Mouse (Mus musculus): ENCODE measurements around the gene Gm20388.
"Not testable (repeated sequence)": the region's sequence is repeated elsewhere in the genome, so short reads cannot be mapped to it uniquely, and the experiment has no call there.

Gene Gm20388

DNA sequence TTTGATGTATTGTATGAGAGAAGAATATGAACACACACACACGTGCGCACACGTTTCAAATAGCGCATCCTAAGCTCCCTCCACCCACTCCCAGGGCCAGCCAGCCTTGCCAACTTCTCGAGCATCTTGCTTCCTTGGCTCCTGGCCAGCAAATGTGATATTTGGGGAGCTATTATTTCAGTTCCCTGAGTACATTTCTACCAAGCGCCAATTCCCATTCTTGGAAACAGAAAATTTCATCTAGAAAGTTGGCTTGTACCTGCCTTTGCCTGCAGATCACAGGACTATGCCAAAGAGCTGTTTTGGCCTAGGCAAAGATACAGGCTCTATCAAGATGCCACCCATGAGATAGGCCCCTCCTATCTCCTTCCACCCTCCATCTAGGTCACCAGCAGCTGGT lies 2644.1 kb downstream of the Gm20388 start:
- peak in 1 of 2 experiments; percentile 79 for DNase-seq (ENCODE audit: low spot score in 2 of 2)

DNA sequence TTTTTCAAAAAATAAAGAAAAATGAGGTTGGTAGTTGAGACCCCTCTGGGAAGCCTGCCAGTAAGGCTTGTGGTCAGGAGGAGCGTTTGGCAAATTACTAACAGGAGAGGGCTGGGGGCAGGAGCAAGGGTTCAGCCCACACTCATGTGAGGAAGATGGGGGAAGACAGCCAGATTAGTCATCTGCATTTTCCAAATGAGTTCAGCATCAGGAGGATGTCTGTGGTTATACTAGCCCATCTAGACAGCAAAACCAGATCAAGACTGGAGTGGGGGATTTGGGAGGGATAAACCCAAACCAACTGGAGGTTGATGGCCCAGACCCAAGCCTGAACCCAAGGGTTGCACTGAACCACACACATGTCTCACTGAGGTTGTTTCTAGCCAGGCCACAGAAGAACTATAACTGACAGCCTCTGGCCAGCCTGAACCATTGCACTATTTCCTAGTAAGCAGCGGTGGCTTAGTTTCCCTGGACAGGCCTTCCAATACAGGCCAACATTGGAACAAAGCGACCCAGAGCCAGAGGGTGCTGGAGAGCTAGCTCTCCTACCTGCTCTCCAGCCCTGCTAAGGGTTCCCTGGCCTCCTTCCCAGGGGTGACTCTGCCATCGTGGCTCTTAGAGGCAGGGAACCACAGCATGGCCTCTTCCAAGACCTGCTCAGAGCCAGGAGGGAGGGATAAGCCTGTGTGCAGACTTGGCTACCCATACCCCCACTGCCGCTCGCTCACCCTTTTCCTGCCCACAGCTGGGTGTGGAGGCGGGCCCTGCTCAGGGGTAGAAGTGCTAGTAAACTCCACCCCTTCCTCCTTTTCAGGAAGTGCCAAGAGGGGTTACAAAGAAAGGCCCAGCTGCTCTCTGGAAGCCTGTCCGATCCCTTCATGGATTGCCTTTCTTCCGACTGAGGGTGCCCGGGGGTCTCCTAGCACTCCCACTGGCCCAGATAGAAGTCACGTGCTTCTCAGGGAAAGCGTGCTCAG lies 2645.7 kb downstream of the Gm20388 start:
- DNase-seq (ENCODE audit: low spot score in 2 of 2): no peak

DNA sequence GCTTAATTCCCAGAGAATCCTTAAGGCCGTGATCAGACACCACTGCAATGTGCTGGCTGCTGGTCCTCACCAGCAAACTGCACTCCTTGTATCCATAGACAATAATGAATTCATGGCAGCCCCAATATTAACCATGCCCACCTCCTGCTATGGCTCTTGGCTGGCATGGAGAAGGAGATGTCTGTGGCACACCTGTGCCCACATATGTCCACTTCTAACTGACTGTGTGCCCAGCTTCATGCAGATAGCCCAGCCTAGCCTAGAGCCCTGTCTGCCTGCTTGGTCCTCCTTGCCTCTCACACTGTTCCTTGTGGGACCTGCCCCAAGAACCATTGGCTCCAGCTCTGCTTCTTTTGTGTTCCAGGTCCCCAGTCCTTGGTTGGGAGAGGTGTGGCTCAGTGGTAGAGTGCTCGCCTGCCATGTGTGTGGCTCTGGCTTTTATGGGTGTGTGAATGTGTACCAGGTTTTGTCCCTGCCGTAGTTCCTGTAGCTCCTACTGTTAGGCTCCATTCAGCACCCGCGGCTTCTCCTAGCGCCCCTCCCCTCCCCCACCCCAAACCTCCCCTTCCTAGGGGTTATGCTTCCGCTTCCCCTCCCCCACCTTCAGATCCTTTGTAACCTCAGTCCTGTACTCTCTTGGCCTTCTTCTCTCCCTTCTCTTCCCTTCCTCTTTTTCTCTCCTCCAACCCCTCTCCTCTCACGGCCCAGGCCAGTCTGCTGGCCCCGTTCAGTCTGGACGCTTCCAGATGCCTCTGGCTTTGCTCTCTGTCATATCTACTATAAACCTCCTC lies 2646.8 kb downstream of the Gm20388 start:
- no peak for DNase-seq (ENCODE audit: low spot score in 2 of 2)

DNA sequence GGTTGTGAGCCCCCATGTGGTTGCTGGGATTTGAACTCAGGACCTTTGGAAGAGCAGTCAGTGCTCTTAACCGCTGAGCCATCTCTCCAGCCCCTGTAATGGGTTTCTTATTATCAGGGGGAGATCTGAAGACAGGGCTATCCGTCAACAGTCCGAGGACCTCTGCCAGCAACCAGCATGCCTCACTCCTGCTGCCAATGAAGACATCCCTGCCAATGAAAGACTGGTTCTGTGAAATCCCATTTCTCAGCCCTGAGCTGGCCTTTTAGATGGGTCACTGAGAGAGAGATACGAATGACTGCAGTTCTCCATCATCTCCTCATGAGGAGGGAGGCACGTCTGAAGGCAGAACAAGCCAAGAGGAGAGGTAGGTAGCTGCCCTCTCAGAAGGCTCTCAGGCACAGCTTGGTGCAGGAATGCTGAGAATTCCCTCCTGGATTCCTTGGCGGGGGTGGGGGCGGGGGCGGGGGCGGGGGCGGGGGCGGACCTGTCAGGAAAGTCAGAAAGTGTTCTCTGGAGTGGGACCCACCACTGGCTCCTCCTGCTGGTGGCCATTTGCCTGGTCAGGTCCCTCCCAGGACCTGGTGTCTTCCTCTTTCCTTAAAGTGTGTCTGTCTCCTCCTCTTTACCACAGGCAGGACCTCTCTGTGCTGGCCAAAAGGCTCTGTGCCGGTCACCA lies 2648.2 kb downstream of the Gm20388 start:
- DNase-seq (ENCODE audit: low spot score in 2 of 2): no peak

DNA sequence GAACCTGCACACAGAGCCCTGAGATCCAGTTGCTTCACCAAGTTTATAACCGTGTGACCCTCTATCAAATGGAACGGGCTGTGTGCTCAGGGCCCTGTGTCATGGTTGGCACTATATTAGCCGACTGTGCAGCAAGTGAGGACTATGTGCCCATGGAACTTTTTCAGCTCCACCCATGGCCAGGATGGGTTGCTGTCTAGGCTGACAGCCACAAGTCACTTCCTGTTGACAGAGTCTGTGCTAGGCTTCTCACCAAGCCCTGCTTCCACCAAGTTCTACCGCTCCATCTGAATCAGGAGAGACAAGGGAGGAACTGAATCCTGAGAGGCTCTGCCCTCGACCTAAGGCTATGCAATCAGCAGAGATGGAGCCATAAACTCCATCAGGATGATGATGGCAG lies 2650.6 kb downstream of the Gm20388 start:
- DNase-seq (ENCODE audit: low spot score in 2 of 2): no peak

DNA sequence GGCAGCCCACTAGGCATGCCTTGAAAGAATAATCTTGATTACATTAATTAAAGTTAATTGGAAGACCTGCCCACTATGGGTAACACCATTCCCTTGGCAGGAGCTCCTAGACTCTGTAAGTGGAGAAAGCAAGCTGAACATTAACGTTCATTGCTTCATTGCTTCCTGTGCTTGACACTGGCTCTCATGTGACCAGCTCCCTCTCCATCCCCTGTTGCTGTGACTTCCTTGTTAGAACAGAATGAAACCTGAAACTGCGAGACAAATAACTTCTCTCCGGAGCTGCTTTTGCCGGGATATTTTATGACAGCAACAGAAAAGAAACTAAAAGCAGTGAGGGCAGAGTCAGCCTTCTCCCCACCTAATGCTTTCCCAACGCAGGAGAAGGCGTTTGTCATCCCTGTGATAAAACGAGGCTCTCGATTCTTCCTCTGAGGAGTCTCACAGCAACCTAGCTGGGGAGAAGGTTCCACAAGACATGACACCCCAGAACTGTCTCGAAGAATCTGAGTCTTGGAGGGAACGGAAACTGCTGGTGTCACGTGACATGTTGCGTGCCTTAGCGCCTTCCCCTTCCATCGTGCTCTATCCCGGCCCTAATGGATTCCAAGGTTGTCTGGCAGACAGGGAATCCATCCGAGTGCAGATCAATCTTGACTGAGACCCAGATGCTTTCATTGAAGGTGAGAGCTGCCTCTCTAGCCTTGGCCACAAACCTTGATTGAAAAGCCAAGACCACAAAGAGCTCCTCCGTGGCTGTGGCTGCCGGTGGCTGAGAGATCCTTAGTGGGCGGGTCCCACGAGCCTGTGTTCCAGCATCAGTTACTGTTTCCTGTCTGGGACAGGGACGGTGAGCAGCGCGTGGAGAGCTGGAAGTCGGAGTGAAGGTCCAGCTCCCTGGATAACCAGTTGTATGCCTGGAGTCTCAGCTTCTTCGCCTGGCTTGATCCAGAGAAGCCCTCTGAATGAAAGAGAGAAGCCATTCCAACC lies 2654.0 kb downstream of the Gm20388 start:
- DNase-seq (ENCODE audit: low spot score in 2 of 2): no peak

DNA sequence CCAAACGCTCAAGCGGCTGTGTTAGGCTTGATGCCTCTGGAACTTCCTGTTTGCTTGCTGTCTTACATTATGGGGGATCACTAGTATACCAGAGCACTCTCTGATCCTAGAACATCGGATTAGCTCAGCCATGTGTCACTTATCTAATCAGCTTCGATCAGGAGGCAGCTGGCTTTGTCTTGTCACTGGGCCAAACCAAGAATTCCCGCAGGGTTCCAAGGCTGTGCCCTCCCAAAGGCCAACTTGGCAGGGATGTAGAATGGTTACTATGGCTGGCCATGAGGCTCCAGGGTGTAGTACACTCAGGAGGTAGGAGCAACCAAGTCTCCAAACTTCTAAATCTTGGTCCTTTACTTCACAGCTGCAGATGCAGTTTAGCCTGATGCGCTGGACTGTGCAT lies 2656.1 kb downstream of the Gm20388 start:
- no peak for DNase-seq (ENCODE audit: low spot score in 2 of 2)

DNA sequence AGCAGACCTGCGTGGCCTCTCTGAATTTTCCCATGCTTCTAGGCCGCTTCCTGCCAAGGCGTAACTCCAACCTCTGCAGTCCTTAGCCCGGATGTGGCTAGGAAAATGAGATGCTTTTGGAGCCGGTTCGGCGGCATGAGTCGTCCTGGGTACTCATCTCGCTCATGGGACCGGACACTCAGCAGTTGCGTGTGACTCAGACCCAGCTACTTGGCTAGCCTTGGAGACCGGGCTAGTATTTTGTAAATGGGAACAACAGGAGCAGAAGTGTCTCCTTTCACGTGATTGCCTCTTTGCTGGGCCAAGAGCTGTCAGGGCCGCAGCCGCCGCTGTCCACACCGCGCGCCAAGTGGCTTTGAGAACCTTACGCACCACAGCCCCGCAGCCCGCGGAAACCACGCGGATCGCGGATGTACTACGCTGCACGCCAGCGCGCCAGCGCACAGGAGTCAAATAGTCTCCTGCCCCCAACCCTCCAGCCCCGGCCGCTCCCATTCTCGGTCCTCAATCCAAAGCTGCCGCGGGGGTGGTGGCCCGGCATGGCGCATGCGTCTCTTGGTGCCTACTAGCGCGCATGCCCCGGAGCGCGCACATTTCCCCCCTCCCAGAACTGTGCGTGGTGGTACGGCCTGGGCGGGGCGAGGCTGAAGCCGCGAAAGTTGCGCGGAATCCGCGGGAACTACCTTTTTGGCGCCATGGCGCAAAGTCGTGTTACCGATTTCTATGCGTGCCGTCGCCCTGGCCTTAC lies 2656.9 kb downstream of the Gm20388 start, which contains the start of gene Cdt1:
TSS of gene Cdt1 (plus strand) at position 655 of the 748 bp plus-strand sequence.
- peak; percentile 89 to 96 for DNase-seq (ENCODE audit: low spot score in 2 of 2)

DNA sequence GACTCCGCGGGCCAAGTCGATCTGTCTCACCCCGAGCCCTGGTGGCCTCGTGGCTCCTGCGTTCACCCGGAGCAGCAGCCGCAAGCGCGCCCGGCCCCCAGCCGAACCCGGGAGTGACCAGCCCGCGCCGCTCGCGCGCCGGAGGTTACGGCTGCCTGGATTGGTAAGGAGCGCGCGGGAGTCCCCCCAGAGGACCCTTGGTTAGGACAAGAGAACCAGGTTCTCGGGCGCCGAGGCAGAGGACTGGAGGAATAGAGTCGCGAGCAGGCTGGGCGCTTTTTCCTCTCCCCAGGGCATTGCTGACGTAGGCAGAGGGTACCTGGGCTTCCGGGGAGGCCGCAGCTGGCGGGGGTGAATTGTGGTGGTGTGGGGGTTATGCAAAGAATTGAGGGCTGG lies 2657.5 kb downstream of the Gm20388 start:
- no peak for DNase-seq (ENCODE audit: low spot score in 2 of 2)

DNA sequence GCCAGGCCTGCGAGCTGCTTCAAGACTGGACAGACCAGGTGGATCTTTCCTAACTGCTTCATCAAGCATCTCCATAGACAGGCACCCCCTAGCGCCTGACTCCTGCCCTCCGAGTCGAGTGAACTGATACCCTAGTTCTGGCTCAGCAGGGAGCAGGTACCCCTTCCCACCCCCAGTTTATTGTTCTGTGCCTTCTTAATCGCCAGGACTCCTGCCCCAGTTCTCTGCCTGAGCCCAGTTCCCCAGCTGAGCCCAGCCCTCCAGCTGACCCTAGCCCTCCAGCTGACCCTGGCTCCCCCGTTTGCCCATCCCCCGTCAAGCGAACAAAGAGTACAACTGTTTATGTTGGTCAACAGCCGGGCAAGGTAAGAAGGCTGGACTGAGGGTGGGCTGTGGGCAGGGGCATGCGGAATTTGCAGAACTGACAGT lies 2658.3 kb downstream of the Gm20388 start:
- no peak for DNase-seq (ENCODE audit: low spot score in 2 of 2)

DNA sequence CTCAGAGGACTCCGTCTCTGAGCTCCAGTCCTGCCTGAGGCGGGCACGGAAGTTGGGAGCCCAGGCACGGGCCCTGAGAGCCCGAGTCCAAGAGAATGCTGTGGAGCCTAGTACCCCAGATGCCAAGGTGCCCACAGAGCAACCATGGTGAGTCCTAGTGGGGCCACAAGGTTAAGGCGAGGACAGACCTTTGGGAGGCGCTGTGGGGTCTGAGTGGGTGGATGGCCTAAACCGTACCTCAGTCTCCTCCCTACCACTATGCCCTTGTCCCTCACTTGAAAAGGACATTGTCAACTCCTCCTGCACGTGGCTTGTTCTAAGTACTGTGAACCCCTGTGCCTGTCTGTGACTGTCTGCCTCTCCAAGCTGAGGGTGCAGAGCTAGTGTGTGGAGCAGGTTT lies 2658.7 kb downstream of the Gm20388 start:
- DNase-seq (ENCODE audit: low spot score in 2 of 2): no peak

DNA sequence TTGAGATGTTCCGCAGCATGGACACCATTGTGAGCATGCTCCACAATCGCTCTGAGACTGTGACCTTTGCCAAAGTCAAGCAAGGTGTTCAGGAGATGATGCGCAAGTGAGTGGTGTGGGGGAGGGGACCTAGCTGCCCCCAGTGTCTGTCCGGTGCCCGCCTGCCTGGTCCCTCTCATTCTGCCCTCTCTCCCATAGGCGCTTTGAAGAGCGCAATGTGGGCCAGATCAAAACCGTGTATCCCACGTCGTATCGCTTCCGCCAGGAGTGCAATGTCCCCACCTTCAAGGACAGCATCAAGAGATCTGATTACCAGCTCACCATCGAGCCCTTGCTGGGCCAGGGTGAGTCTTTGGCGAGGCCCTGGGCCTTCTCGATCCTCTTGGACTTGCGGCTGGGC lies 2659.4 kb downstream of the Gm20388 start:
- DNase-seq (ENCODE audit: low spot score in 2 of 2): no peak

DNA sequence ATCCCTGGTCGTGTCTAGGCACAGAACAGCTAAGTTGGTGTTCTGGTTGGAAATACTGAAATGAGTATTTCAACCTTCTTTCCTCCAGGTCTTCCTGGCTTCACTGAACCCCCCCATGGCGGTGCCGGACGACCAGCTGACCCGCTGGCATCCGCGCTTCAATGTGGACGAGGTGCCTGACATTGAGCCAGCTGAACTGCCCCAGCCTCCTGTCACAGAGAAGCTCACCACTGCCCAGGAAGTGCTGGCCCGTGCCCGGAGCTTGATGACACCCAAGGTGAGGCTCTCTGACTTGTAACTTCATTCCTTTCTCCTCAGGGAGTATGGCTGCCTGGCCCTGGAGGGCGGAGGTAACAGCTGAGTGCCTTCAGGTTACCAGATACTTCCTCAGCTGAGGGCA lies 2660.5 kb downstream of the Gm20388 start:
- no peak for DNase-seq (ENCODE audit: low spot score in 2 of 2)

DNA sequence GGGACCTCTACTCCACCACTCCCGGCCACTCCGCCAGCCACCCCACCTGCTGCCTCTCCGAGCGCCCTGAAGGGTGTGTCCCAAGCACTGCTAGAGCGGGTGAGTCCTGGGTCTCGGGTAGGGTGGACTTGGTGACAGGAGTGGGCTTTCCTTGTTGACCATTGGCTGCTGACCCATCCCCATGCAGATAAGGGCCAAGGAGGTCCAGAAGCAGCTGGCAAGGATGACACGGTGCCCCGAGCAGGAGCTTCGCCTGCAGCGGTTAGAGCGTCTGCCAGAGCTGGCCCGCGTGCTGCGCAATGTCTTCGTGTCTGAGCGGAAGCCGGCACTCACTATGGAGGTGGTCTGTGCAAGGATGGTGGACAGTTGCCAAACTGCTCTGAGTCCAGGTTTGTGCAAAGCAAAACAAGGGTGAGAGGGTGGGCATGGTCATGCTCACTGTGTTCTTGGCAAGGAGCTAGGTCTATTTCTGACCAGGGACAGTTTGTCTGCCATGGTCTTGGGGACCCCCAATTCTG lies 2661.2 kb downstream of the Gm20388 start:
- DNase-seq (ENCODE audit: low spot score in 2 of 2): no peak

DNA sequence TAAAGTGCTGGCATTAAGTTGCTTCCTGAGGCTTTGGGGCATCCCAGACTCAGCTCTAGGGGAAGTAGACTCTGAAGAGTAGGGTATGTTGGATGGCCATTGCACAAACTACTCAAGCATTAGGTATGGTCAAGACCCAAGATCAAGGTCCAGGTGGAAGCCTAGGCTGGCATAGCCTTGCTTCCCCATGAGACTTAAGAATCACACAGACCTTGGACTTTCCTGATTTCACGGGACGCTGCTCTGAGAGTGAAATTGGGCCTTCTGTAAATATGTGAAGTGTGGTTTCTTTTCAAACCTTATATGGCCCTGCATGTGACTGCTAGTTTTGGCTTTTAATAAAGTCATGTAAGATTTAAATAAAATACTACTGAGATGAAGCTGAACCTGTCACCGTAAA lies 2662.1 kb downstream of the Gm20388 start:
- no peak for DNase-seq (ENCODE audit: low spot score in 2 of 2)

DNA sequence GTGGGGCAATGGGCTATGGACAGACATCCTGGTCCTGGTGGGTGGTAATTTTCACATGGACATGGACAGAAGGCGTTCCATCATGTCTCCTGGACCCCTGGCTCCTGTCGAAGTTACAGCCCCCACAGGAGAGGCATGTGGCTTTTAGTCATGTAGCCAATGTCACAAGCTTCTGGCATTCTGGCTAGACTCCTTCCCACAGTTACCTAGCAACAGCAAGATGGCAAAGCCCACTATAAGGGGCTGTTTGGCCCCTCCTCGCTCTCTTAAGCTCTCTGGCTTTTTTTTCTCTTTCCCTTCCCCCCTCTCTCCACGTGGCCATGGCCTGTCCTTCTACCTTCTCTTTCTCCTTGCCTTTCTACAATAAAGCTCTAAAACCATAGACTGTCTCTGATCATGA lies 2662.5 kb downstream of the Gm20388 start:
- DNase-seq (ENCODE audit: low spot score in 2 of 2): not testable (repeated sequence)

DNA sequence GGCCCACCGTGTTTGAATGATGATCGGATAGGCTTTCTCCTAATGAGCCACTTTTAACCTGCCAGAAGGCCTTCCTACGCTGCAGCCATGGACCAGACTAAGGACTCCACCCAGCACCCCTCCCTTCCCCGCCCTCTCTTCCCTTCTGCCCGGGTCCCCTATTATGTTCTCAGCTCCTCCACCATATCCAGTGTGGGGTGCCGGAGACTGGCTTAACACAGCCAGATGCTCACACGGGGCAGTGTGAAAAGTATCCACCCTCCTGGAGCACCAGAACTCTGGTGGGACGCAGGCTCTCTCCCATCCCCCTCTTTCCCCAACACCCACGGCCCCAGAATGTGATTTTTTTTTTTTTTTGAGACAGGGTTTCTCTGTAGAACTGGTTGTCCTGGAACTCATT lies 2662.9 kb downstream of the Gm20388 start:
- no peak for DNase-seq (ENCODE audit: low spot score in 2 of 2)

DNA sequence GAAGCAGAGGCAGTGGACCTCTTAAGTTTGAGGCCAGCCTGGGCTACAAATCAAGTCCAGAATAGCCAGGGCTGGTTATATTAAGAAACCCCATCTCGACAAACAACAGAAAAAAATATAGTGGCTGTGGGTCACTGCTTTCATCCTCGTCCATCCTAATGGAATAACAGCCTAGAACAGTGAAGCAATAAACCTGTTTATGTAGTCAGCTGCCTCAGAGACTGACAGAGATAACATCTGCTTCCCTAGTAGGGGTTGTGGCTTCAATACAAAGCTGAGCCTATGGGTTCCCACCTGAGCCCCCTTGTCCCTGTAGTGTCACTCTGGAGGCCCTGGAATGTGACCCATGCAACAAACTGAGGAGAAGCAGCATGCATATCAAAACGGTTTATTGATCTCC lies 2663.6 kb downstream of the Gm20388 start:
- DNase-seq (ENCODE audit: low spot score in 2 of 2): no peak

DNA sequence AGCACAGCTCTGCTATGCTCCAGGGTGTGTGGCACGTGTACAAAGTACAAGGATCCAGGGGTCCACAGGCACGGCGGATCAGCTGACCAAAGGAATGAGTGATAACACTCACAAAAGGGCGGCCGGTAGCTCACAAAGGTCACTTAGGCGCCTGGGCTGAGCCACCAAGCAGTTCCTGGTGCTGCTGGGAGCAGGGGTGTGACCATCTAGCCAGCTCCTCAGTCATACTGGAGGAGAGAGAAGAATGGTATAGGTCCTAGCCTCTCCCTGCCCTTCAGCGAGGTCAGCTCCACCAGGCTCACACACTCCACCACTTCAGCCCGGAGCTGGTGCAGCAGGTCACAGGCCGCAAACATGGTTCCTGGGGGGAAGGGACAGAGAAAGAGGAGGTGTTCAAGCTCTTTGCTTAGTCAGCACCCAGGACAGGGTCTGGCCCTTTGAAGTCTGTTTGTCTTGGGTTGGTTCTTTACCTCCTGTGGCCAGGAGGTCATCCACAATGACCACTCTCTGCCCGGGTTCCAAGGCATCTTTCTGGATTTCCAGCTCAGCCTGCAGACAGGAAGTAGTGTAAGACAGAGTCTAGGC lies 2664.1 kb downstream of the Gm20388 start:
- DNase-seq (ENCODE audit: low spot score in 2 of 2): no peak

DNA sequence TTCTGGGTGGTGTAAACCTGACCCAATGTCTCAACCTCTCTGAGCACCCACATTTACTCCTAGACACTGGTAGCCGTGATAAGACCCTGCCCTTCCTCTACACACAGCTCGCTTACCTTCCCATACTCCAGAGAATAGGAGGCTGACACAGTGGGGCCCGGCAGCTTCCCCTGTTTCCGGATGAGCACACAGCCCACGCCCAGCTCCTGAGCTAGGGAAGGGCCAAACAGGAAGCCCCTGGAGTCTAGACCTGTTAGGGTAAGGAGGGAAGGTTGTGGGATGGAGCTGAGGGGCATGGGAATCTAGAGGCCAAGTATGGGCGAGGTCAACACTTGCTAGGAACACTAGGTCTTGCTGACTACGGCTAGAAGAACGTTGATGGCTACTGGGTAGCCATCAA lies 2664.6 kb downstream of the Gm20388 start:
- DNase-seq (ENCODE audit: low spot score in 2 of 2): no peak

Data from left cerebral cortex, adult 9 months (tissue).